In the genomic region with DNA sequence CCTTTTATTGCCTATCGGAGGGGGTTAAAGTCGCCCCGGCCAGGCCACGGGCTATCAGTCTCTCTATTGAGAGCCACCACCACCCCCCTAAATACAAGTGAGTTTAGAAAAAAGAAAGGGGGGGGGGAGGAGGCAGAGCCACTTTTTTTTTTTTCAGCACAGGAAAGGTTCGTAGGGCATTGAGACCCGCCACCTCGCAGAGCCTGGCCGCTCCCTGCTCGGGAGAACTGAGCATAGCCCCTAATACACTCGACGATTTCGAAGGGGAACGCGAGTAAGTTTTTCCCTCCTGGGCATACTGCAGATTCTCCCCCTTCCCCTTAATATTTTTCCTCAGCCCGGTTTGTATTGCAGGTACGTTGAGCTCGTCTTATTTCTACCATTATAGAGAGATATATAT, we compare ENCODE assay signal across 9 mouse cellular contexts. TPM values are rescaled to one million over a fixed set of nuclear protein-coding genes. Genes with fewer than 3 reads are reported as not detected.
DNase-seq lines count a peak whose midpoint lies in the region; ATAC-seq lines count a peak whose summit lies in the region.
"Had no signal": no experiment of that assay in that cellular context is flagged by ENCODE, and none has a peak within 500 bp of the region (broad histone marks: within the 10 kb centered on the region; RNA-seq: fewer than 3 reads in every experiment).

No protein-coding gene starts in this region.

- DNase-seq in forebrain, embryonic 14.5 days (ENCODE audit: low spot score), result no peak
- DNase-seq in liver, embryonic 13.5 days, result no peak
- no peak for DNase-seq in cerebellum, adult 11 months
- DNase-seq in kidney, postnatal 10 days, result no peak
- DNase-seq: adrenal gland, adult 8-10 months had no signal

- H3K36me3 ChIP-seq in megakaryocyte, embryonic 14.5 days (replicated peaks; ENCODE audit: low read length), result no peaks in the 10 kb centered on the region
- no peaks in the 10 kb centered on the region for H3K36me3 ChIP-seq in forebrain, embryonic 14.5 days (ENCODE audit: control insufficient read depth, insufficient read depth, low read length)
- H3K36me3 ChIP-seq in liver, embryonic 13.5 days, result no peaks in the 10 kb centered on the region
- H3K36me3 ChIP-seq in stomach, embryonic 16.5 days (ENCODE audit: control insufficient read depth, insufficient read depth, low read length), result no peaks in the 10 kb centered on the region

- H3K4me3 ChIP-seq in megakaryocyte, embryonic 14.5 days (replicated peaks), result peak overlapping the region; percentile 91
- H3K4me3 ChIP-seq in forebrain, embryonic 14.5 days (ENCODE audit: low read depth, low read length), result peak overlapping the region; percentile 46
- H3K4me3 ChIP-seq in liver, embryonic 13.5 days (replicated peaks), result peak overlapping the region; percentile 46
- peak overlapping the region; percentile 47 for H3K4me3 ChIP-seq in stomach, embryonic 16.5 days (replicated peaks; ENCODE audit: low read length)

- H3K9ac ChIP-seq in forebrain, embryonic 14.5 days (ENCODE audit: low read length), result peak overlapping the region; percentile 75
- H3K9ac ChIP-seq in liver, embryonic 13.5 days, result no peak overlapping the region
- no peak overlapping the region for H3K9ac ChIP-seq in stomach, embryonic 16.5 days (ENCODE audit: low read length)

- H3K4me2 ChIP-seq in forebrain, embryonic 14.5 days (ENCODE audit: low read length), result peak overlapping the region; percentile 61
- H3K4me2 ChIP-seq in liver, embryonic 13.5 days, result peak overlapping the region; percentile 65
- peak overlapping the region; percentile 85; the same call in 1 of the 2 replicates for H3K4me2 ChIP-seq in stomach, embryonic 16.5 days (ENCODE audit: low read depth, low read length)

- under 1% methylated on average over 17 of the region's 17 CpGs for WGBS in forebrain, embryonic 14.5 days
- WGBS in liver, embryonic 13.5 days (ENCODE audit: insufficient replicate concordance), result 2% methylated on average over 17 of the region's 17 CpGs
- WGBS in stomach, embryonic 16.5 days, result 2% methylated on average over 17 of the region's 17 CpGs

- peaks cover 47% of the 10 kb centered on the region for H3K4me1 ChIP-seq in megakaryocyte, embryonic 14.5 days
- H3K4me1 ChIP-seq in forebrain, embryonic 14.5 days (ENCODE audit: control insufficient read depth, insufficient read depth, low read length), result peaks cover 3% of the 10 kb centered on the region; the same call in 1 of the 2 replicates
- H3K4me1 ChIP-seq in liver, embryonic 13.5 days (replicated peaks), result peaks cover 5% of the 10 kb centered on the region
- H3K4me1 ChIP-seq in stomach, embryonic 16.5 days (ENCODE audit: control insufficient read depth, insufficient read depth, low read length), result peaks cover 11% of the 10 kb centered on the region

- ATAC-seq in megakaryocyte, adult 5-6 weeks (ENCODE audit: poor library complexity, severe bottlenecking), result no peak
- no peak for ATAC-seq in forebrain, embryonic 14.5 days
- ATAC-seq in liver, embryonic 13.5 days (ENCODE audit: low read depth), result no peak
- no peak for ATAC-seq in stomach, embryonic 16.5 days (ENCODE audit: insufficient read depth, low FRiP score)

- H3K27ac ChIP-seq in forebrain, embryonic 14.5 days (ENCODE audit: low read depth, low read length), result peak overlapping the region; percentile 82
- no peak overlapping the region for H3K27ac ChIP-seq in liver, embryonic 13.5 days
- H3K27ac ChIP-seq in stomach, embryonic 16.5 days (ENCODE audit: low read length), result no peak overlapping the region
- H3K27ac ChIP-seq: heart, adult 2 months had no signal

- H3K9me3 ChIP-seq in megakaryocyte, embryonic 14.5 days, result peaks cover 13% of the 10 kb centered on the region
- H3K9me3 ChIP-seq in forebrain, embryonic 14.5 days (replicated peaks; ENCODE audit: control insufficient read depth, low read length), result no peaks in the 10 kb centered on the region
- no peaks in the 10 kb centered on the region for H3K9me3 ChIP-seq in liver, embryonic 13.5 days (replicated peaks)
- H3K9me3 ChIP-seq in stomach, embryonic 16.5 days (replicated peaks; ENCODE audit: control insufficient read depth, low read length), result no peaks in the 10 kb centered on the region

- peaks cover 93% of the 10 kb centered on the region for H3K27me3 ChIP-seq in megakaryocyte, embryonic 14.5 days (replicated peaks)
- H3K27me3 ChIP-seq in forebrain, embryonic 14.5 days (replicated peaks; ENCODE audit: control insufficient read depth, insufficient read depth, low read length), result peaks cover 36% of the 10 kb centered on the region
- peaks cover 94% of the 10 kb centered on the region for H3K27me3 ChIP-seq in liver, embryonic 13.5 days
- peaks cover 85% of the 10 kb centered on the region for H3K27me3 ChIP-seq in stomach, embryonic 16.5 days (ENCODE audit: control insufficient read depth, insufficient read depth, low read length)

RNA-seq across cellular contexts. Expression of a gene that starts 1.3 kb away (rescaled TPM):
- not detected in 2 replicates for polyA plus RNA-seq in megakaryocyte, embryonic 14.5 days (2012; ENCODE audit: insufficient read depth, low replicate concordance)
- total RNA-seq in megakaryocyte, adult 5-6 weeks (2015), result not detected in 2 replicates
- not detected in 2 replicates for total RNA-seq in megakaryocyte, adult 5-6 weeks (2017)
- polyA plus RNA-seq in forebrain, embryonic 14.5 days (2014; fragmentation: Nextera tagmentation; extraction: Ambion mirVana), result 10.6 and 11.3 TPM in 2 replicates
- not detected in 2 replicates for polyA plus RNA-seq in liver, embryonic 13.5 days (2015; fragmentation: Nextera tagmentation; extraction: Ambion mirVana)
- polyA plus RNA-seq in stomach, embryonic 16.5 days (2015; fragmentation: Nextera tagmentation; extraction: Ambion mirVana), result 0.03 and 0.12 TPM in 2 replicates
- total RNA-seq: adrenal gland, adult 8-10 months; heart, adult 2 months had no signal
- polyA plus RNA-seq: heart, adult 2 months had no signal

Comparison
In these comparisons a context has a peak if more than half of its experiments do, and no peak if none do; other contexts are left out.
1. RNA of a gene that starts 1.3 kb away (polyA plus RNA-seq): 10.6 to 11.3 TPM in forebrain, embryonic 14.5 days; 0.03 to 0.12 TPM in stomach, embryonic 16.5 days, not detected in liver, embryonic 13.5 days and not detected in megakaryocyte, embryonic 14.5 days; every median in the first group is over 10 times any median in the second.
2. Peak in every context shown above with its lines, with median percentiles within 50 percentile points of each other: H3K4me3 ChIP-seq and H3K4me2 ChIP-seq.